Mouse (Mus musculus): ENCODE results near the gene Atf7ip.

DNA sequence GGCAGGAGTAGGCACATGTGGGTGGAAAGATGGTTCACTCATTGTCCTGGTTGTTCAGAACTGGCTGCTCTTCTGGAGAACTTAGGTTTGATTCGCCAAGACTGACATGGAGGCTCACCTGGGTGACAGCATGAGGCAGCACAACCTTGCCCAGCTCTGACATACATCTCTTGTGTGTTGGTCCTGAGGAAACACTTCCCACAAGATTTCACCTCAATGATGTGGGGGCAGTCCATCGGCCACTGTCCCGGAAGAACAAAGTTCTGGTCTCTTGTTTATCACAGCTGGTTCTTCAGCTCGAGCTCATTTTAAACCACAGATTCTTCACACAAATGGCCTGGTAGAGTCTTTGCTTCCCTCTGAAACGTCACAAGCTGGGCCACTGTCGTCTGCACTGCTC is 10.7 kb downstream of the Atf7ip start:
- TF ChIP-seq CTCF (IDR thresholded peaks at IDR 0.05; ENCODE audit: low read depth, low read length) (no peak), POLR2A (IDR thresholded peaks at IDR 0.05; ENCODE audit: extremely low read depth, insufficient read depth, low read length) (no peak)
